Mouse (Mus musculus): ENCODE measurements around the gene Wnt3a. TPM values are rescaled to one million over a fixed set of nuclear protein-coding genes. Genes with fewer than 3 reads are reported as not detected.

Gene Wnt3a
- total RNA-seq, 2 experiments from 2014 or later = not detected

GRCm38 (mm10) chr11:59276877-59277276 lies 13.7 kb downstream of the Wnt3a start:
- DNase-seq (ENCODE audit: low spot score in 2 of 2) = no peak
- intact Hi-C loops (cut with DNase I) = no loop called here

DNA sequence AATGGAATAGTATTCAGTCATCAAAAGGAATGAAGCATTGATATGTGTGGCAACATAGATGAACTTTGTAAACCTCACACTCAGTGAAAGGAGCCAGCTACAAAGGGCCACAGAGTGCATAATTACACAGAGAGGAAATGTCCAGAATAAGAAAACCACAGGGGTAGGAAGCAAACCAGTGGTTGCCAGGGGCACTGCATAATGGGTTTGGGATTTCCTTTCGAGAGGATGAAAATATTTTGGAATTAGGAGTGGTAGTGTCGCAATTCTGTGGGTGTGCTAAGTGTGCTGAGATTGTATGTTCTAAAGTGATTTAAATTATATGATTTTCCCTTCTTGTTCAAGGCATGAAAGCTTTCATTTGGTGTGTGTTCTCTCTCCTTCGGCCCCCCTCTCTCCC lies 16.4 kb downstream of the Wnt3a start:
- intact Hi-C loops (cut with DNase I) = no loop called here
- DNase-seq (ENCODE audit: low spot score in 2 of 2) = no peak

DNA sequence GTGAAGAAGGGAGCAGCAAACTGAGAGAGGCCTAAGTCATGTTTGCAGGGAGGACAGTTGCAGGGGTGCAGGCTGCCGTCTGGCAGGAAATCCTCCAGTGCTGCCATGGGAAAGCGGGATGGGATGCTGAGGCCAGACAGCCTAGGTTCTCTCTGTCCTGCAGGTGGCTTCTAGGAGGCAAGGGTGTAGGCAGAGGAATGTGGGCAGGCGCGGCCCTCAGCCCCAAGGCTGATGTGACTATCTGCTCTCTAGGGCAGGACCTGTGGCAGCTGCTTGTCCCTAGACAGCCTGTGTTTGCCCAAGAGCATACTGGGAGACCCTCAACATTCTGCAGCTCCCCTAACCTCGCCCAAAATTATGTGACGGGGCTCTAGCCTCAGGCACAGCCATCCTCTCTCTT lies 23.8 kb downstream of the Wnt3a start:
- DNase-seq (ENCODE audit: low spot score in 2 of 2) = no peak
- intact Hi-C loops (cut with DNase I) = no loop called here

- DNase-seq (ENCODE audit: low spot score in 2 of 2) = no peak
- intact Hi-C loops (cut with DNase I) = no loop called here
Measured at GRCm38 (mm10) chr11:59265154-59265813, 25.3 kb downstream of the Wnt3a start.

- DNase-seq (ENCODE audit: low spot score in 2 of 2) = no peak
- intact Hi-C loops (cut with DNase I) = no loop called here
Measured at GRCm38 (mm10) chr11:59264593-59264992, 26.0 kb downstream of the Wnt3a start.

- intact Hi-C loops (cut with DNase I) = no loop called here
- peak; percentile 35 to 58 for DNase-seq (ENCODE audit: low spot score in 2 of 2)
Measured at GRCm38 (mm10) chr11:59263870-59264563, 26.5 kb downstream of the Wnt3a start.

GRCm38 (mm10) chr11:59262308-59262707 lies 28.2 kb downstream of the Wnt3a start:
- DNase-seq (ENCODE audit: low spot score in 2 of 2) = no peak

DNA sequence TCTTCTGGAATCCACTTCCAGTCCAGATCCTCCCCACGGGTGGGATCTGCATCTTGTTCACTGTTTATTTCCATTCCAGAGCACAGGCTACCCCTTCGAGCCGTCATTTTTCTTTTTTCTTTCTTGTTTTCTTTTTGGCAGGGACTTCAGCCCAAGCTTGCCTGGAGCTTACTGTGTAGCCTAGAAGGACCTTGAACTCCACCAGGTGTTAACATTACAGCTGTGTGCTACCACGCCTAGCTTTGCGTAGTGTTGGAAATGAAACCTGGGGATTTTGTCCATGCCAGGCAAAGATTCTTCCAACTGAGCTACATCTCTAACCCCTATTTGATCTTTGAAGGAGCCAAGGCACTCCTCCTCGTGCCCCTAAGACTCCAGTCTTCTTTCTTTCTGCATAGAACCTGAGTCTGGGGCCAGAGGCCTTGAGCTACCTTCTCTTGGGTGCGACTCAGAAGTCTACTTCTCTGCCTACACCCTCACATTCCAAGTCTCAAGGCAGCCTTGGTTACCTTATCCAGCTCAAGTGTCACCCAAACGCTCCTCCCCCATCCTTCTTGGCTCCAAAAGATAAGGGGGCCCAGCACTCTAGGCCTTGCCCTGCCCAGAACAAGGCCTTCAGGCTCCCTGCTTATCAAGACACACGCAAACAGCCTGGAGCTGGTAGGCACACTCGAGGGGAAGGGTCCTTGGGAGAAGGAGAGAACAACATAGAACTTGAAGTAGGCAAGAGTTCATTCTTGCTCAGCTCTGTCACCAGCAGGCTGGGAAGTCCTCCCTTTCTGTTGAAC lies 29.7 kb downstream of the Wnt3a start:
- intact Hi-C loops (cut with DNase I) = no loop called here

More at GRCm38 (mm10) chr11:59262308-59262707, 28.2 kb downstream of the Wnt3a start:
- intact Hi-C loops (cut with DNase I) = no loop called here

DNA sequence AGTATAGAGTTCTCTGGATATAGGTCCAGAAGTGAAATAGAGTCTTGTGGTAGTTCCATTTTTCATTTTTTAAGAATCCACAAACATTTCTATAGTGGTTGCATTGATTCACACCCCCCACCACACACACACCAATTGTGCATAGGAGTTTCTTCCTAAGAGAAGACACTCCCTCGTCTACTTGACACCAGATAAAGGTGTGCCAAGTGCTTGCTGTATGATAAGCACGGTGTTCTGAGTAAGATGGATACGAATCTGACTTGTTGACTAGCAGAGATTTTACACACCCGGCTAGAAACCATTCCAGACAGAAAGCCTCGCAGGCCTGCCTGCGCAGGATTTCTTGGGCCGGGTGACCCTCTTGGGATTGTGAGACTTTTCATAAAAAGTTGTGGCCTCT lies 30.9 kb downstream of the Wnt3a start:
- intact Hi-C loops (cut with DNase I) = no loop called here
- no peak for DNase-seq (ENCODE audit: low spot score in 2 of 2)

More for the DNA sequence above, 29.7 kb downstream of the Wnt3a start:
- DNase-seq (ENCODE audit: low spot score in 2 of 2) = no peak

- intact Hi-C loops (cut with DNase I) = no loop called here
- DNase-seq (ENCODE audit: low spot score in 2 of 2) = no peak
Measured at GRCm38 (mm10) chr11:59248101-59248500, 42.5 kb downstream of the Wnt3a start.

DNA sequence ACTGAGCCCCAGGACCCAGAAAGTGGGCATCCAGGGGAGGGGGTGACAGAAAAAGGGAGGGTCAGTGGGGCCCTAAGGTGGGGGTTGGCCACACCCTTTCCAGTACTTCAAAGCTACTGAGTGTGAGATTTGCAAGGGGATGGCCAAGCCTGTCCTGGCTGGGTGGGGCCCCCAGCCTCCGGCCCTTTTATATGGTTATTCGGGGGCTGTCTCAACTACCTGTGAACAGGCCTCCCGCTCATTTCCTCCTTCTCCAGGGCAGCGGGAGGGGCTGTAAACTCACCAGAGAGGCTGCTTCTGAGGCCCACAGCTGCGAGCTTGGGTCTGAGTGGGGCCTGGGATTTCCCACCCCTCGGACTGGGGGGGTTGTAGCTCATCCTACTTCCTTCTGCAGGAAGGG lies 46.7 kb downstream of the Wnt3a start:
- intact Hi-C loops (cut with DNase I) = no loop called here
- no peak for DNase-seq (ENCODE audit: low spot score in 2 of 2)

- intact Hi-C loops (cut with DNase I) = no loop called here
Measured at GRCm38 (mm10) chr11:59241841-59242240, 48.7 kb downstream of the Wnt3a start.

DNA sequence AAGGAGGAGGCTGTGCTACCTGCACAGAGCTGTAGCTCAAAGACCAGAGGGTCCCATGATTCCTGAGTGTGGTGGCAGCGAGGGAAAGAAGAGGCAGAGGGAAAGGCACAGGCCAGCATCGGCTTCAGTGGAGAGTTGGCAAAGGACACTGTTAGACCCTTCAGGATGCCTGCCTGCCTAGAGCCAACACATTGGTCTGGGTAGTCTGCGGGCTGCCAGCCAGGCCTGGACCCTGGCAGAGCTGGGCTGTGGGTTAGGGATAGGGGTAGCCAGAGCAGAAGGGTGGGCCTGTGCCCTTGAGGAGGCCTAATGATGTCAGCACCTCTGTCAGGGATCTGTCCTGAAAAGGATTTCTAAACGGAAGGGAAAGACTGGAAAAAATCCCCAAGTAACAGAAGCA lies 50.8 kb downstream of the Wnt3a start:
- intact Hi-C loops (cut with DNase I) = loop anchor here (2.0 kb wide), 1 partner anchor 53 kb away; no protein-coding TSS in a partner anchor

More at GRCm38 (mm10) chr11:59241841-59242240, 48.7 kb downstream of the Wnt3a start:
- no peak for DNase-seq (ENCODE audit: low spot score in 2 of 2)

GRCm38 (mm10) chr11:59239428-59239785 lies 51.1 kb downstream of the Wnt3a start:
- no peak for DNase-seq (ENCODE audit: low spot score in 2 of 2)
- intact Hi-C loops (cut with DNase I) = loop anchor here (2.0 kb wide), 1 partner anchor 53 kb away; no protein-coding TSS in a partner anchor

More for the DNA sequence above, 50.8 kb downstream of the Wnt3a start:
- no peak for DNase-seq (ENCODE audit: low spot score in 2 of 2)

DNA sequence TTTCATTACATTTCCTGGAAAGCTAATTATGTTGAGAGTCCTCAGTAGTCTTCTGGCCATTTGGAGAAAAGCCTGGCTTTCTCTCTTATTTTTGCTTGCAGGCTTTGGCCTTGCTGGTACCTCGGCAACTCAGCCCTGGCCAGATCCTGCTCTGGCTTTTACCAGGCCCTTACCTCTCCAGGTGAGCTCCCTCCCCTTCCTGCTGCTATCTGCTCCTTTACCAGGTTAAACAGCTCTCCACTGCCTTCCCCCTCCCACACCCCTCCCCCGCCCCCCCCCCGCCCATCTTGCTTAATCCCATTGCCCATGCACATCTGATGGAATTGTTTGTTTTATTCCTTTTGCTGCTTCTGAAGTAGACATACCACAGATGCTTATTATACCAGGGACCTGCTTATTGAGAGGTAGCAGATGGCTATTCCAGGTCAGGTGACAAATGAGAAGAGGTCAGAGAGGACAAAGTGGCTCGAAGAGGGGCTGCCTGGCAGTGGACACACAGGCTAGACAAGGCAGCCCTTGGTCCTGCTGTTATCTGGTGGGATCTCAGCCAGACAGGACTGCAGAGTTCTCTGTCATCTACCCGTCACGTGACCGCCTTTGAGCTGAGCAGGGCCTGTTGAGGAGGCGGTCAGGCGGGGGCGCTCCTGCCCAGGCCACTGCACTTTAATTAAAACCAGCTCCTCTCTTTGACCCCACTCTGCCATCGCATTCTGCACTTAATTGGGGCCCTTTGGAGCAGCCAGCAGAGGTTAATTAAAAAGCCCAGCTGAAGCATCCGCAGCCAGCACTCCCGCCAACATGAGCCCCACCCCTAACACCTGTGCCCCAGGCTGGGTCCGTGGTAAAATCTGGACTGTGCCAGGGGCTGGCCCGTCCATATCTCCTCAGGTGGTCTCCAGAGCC lies 51.8 kb downstream of the Wnt3a start:
- DNase-seq (ENCODE audit: low spot score in 2 of 2) = peak; percentile 61 to 66
- intact Hi-C loops (cut with DNase I) = loop anchor here (2.0 kb wide), 1 partner anchor 54 kb away; no protein-coding TSS in a partner anchor

DNA sequence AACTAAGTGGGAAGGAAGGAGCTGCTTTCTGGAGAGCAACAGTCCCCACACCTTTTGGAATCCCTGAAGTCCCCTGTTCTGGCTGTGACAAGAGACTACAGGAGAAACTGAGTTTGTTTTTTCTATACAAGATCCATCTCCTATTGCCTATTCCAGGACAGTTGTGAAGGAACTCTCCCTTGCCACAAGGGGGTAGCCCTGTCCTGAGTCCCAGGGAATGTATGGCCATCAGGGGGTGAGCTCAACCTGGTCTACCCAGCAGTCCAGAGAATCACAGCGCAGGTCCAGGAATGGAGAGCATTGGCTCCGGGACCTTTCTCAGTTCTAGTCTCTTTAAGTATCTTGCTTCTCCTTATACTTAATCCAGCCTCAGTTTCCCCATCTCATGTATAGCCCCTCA lies 57.8 kb downstream of the Wnt3a start:
- intact Hi-C loops (cut with DNase I) = loop anchor here (5.0 kb wide), 1 partner anchor 250 kb away; no protein-coding TSS in a partner anchor
- DNase-seq (ENCODE audit: low spot score in 2 of 2) = no peak

DNA sequence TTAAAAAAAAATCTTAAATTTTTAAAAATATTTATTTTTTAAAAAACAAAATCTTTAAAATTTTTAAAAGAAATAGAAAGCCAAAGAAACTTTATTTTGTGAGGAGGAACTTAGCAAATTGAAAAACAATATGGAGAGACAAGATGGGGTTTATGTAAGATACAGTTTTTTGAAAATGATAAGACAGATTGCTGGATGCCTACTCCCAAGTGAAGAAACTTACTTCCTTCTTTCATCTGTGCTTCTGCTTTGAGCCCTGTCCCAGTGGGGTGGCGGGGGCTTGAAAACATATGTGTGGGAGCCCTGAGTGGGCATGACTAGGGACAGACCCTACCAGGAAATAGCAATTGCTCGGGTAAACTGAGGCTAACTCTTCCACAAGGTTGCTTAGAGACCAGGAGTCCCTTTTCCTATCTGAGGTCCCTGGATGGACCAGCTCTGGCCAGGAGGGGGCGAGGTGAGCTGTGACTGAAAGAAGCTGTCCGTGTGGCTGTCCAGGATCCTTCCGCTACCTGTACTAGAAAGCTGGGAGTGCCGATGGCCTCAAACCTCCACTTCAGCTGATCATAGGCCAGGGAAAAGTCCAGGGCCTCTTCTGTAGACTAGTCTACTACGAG lies 60.3 kb downstream of the Wnt3a start:
- peak; percentile 46 to 58 for DNase-seq (ENCODE audit: low spot score in 2 of 2)
- intact Hi-C loops (cut with DNase I) = loop anchor here (5.0 kb wide), 1 partner anchor 252 kb away; no protein-coding TSS in a partner anchor

DNA sequence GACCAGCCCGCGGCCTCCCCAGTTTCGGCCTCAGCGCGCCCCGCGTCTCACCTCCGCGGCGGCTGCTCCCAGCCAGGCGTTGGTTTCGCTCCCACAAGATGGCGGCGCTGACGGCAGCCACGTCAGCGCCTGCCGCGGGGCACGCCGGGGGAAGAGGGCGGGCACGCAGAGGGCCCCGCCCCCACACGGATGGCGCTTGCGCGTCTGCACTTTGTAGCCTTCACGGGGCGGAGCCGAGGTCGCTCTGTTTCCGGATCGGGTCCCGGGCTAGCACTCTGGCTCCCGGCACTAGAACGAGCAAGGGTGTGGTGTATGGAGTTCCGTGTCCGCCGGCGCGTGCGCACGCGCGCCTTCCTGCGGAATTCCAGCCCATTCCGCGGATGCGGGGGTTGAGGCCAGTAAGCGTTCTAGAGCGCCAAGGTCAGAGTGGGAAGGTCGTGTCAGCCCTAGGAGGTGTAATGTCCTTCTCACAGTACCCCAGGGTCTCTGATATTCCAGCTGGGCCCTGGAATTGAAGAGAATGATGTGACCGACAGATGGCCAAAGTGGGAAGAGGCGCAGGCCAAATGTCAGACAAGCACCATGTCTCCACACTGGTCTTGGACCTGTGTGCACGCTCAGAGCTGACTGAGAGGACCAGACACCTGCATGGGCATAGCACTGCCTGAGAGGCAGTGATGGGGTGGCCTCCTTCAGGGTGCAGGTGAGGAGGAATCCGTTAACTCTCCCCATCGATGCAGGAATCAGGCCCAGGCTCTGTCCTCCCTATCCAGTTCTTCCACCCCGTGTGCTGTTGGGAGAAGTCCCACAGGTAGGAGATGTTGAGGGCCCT lies 62.2 kb downstream of the Wnt3a start, which contains the start of gene Arf1:
Gene Arf1 (minus strand): TSS at position 149 of the 832 bp plus-strand sequence.
- intact Hi-C loops (cut with DNase I) = no loop called here
- peak; percentile 96 to 97 for DNase-seq (ENCODE audit: low spot score in 2 of 2)
